Mouse (Mus musculus): ENCODE measurements around the gene Mbnl1. TPM values are rescaled to one million over a fixed set of nuclear protein-coding genes. Genes with fewer than 3 reads are reported as not detected.

Mbnl1 gene
- polyA plus RNA-seq, 1 experiment from 2014 or later = 127 TPM

GRCm38 (mm10) chr3:60580699-60581098, 108.1 kb downstream of the Mbnl1 start:
- no peaks in the 10 kb centered on the region for H3K36me3 ChIP-seq (ENCODE audit: insufficient read depth, low read length)
- no peak overlapping the region for H3K27ac ChIP-seq (ENCODE audit: low read length)
- no peak overlapping the region for H3K4me2 ChIP-seq (replicated peaks; ENCODE audit: low read depth, low read length)
- no peaks in the 10 kb centered on the region for H3K27me3 ChIP-seq (replicated peaks; ENCODE audit: insufficient read depth, low read length)
- H3K9ac ChIP-seq (replicated peaks; ENCODE audit: low read depth) = no peak overlapping the region
- 22% methylated on average over 5 of the region's 5 CpGs for WGBS
- ATAC-seq = no peak
- peaks cover 26% of the 10 kb centered on the region; the same call in 1 of the 2 replicates for H3K4me1 ChIP-seq (ENCODE audit: insufficient read depth, low read depth, low read length)
- peak; percentile 28 for DNase-seq (ENCODE audit: low spot score)
- H3K4me3 ChIP-seq (ENCODE audit: low read depth, low read length) = no peak overlapping the region
- TF ChIP-seq EP300 (IDR thresholded peaks at IDR 0.05) = no peak
- TF ChIP-seq CTCF (IDR thresholded peaks at IDR 0.05) = no peak
- H3K9me3 ChIP-seq (ENCODE audit: low read length) = no peaks in the 10 kb centered on the region

DNA sequence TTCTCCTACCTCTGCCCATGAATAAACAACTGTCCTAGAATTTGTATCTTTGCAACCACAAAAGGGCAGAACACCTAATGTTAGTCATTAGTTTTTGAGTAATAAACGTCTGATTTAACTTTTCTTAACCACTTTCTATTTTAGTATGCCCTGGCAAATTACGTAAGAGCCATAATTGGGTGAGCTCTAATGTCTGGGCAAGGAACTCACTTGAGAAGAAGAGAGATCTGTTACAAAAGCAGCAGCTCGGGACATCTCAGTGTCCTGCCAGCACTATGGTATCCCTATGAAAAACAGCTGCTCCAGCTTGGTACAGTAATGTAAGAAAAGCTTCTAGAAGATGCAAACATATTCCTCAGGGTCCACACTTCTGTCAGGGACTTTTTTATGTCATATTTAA, 109.5 kb downstream of the Mbnl1 start:
- Histone ChIP-seq H3K4me2 (replicated peaks; ENCODE audit: low read depth, low read length) (no peak overlapping the region; the same call in 1 of the 2 replicates), H3K9me3 (ENCODE audit: low read length) (no peaks in the 10 kb centered on the region), H3K9ac (replicated peaks; ENCODE audit: low read depth) (no peak overlapping the region), H3K4me1 (ENCODE audit: insufficient read depth, low read depth, low read length) (peaks cover 16% of the 10 kb centered on the region; the same call in 1 of the 2 replicates), H3K4me3 (ENCODE audit: low read depth, low read length) (no peak overlapping the region), H3K27ac (ENCODE audit: low read length) (no peak overlapping the region), H3K27me3 (replicated peaks; ENCODE audit: insufficient read depth, low read length) (no peaks in the 10 kb centered on the region), H3K36me3 (ENCODE audit: insufficient read depth, low read length) (no peaks in the 10 kb centered on the region)
- 25% methylated on average over 3 of the region's 3 CpGs for WGBS
- ATAC-seq (peak; percentile 43; the same call in 1 of the 2 replicates), DNase-seq (ENCODE audit: low spot score) (peak; percentile 52)
- TF ChIP-seq EP300 (IDR thresholded peaks at IDR 0.05) (no peak), CTCF (IDR thresholded peaks at IDR 0.05) (no peak)

DNA sequence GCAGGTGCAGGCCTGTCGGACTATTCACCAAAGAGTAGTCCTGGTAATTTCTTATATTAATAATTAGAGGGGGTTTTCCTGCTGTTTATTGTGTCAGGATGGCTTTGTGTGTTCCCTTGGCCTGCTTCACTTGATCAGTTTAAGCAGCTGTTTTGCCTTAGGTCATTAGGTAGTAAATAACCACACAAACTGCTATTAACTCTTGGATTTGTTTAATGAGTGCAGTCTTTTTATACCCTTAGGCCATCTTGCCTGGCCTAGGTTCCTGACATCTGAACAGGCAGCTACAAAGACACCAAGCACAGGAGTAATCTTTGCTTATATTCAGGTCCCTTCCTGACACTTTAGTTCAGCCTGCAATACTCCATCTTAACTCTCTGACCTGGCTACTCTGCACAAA, 110.0 kb downstream of the Mbnl1 start:
- DNase-seq (ENCODE audit: low spot score) = no peak
- no peaks in the 10 kb centered on the region for H3K9me3 ChIP-seq (ENCODE audit: low read length)
- 86% methylated on average over 1 of the region's 1 CpGs for WGBS
- 0 out of 2 replicates have a peak overlapping the region, but pooled peaks have one; percentile 26 for H3K27ac ChIP-seq (ENCODE audit: low read length)
- no peaks in the 10 kb centered on the region for H3K36me3 ChIP-seq (ENCODE audit: insufficient read depth, low read length)
- H3K4me3 ChIP-seq (ENCODE audit: low read depth, low read length) = no peak overlapping the region
- no peak overlapping the region for H3K4me2 ChIP-seq (replicated peaks; ENCODE audit: low read depth, low read length)
- H3K9ac ChIP-seq (replicated peaks; ENCODE audit: low read depth) = no peak overlapping the region
- peaks cover 16% of the 10 kb centered on the region; the same call in 1 of the 2 replicates for H3K4me1 ChIP-seq (ENCODE audit: insufficient read depth, low read depth, low read length)
- no peak for ATAC-seq
- H3K27me3 ChIP-seq (replicated peaks; ENCODE audit: insufficient read depth, low read length) = no peaks in the 10 kb centered on the region
- TF ChIP-seq CTCF (IDR thresholded peaks at IDR 0.05) = no peak
- TF ChIP-seq EP300 (IDR thresholded peaks at IDR 0.05) = no peak

GRCm38 (mm10) chr3:60584704-60585103, 112.1 kb downstream of the Mbnl1 start:
- Histone ChIP-seq H3K36me3 (ENCODE audit: insufficient read depth, low read length) (no peaks in the 10 kb centered on the region), H3K4me2 (replicated peaks; ENCODE audit: low read depth, low read length) (no peak overlapping the region), H3K27ac (ENCODE audit: low read length) (no peak overlapping the region), H3K27me3 (replicated peaks; ENCODE audit: insufficient read depth, low read length) (no peaks in the 10 kb centered on the region), H3K9me3 (ENCODE audit: low read length) (no peaks in the 10 kb centered on the region), H3K9ac (replicated peaks; ENCODE audit: low read depth) (no peak overlapping the region), H3K4me3 (ENCODE audit: low read depth, low read length) (no peak overlapping the region), H3K4me1 (ENCODE audit: insufficient read depth, low read depth, low read length) (peaks cover 16% of the 10 kb centered on the region; the same call in 1 of the 2 replicates)
- TF ChIP-seq CTCF (IDR thresholded peaks at IDR 0.05) = no peak
- TF ChIP-seq EP300 (IDR thresholded peaks at IDR 0.05) = no peak
- 88% methylated on average over 3 of the region's 3 CpGs for WGBS
- DNase-seq (ENCODE audit: low spot score) (no peak), ATAC-seq (no peak)

GRCm38 (mm10) chr3:60586046-60586445, 113.4 kb downstream of the Mbnl1 start:
- H3K9ac ChIP-seq (replicated peaks; ENCODE audit: low read depth) = no peak overlapping the region
- peak; percentile 56 for TF ChIP-seq CTCF (IDR thresholded peaks at IDR 0.05)
- TF ChIP-seq EP300 (IDR thresholded peaks at IDR 0.05) = no peak
- H3K4me1 ChIP-seq (ENCODE audit: insufficient read depth, low read depth, low read length) = peaks cover 10% of the 10 kb centered on the region; the same call in 1 of the 2 replicates
- no peak overlapping the region for H3K4me3 ChIP-seq (ENCODE audit: low read depth, low read length)
- H3K27ac ChIP-seq (ENCODE audit: low read length) = no peak overlapping the region
- H3K27me3 ChIP-seq (replicated peaks; ENCODE audit: insufficient read depth, low read length) = no peaks in the 10 kb centered on the region
- DNase-seq (ENCODE audit: low spot score) = no peak
- H3K9me3 ChIP-seq (ENCODE audit: low read length) = no peaks in the 10 kb centered on the region
- ATAC-seq = 0 out of 2 replicates have a peak, but pooled peaks have one; percentile 30
- no peaks in the 10 kb centered on the region for H3K36me3 ChIP-seq (ENCODE audit: insufficient read depth, low read length)
- 83% methylated on average over 3 of the region's 3 CpGs for WGBS
- no peak overlapping the region for H3K4me2 ChIP-seq (replicated peaks; ENCODE audit: low read depth, low read length)

DNA sequence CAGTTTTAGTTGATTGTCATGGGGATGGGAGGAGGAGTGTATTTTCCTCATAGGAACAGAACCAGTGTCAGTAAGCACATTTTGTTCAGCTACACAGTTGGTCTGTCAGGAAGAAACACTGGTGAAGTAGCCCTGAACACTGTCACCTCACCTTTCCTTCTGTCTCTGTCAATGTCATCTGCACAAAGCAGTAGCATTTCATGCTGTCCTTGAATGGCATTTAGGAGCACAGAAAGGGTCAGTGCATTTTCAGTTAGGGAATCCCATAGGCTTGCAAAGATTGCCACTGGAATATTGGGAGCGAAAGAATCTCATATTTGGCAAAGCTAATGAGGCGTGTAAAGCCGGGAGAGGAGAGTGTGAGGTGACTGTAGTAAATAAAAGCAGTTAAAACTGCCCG, 114.5 kb downstream of the Mbnl1 start:
- H3K4me3 ChIP-seq (ENCODE audit: low read depth, low read length) = no peak overlapping the region
- ATAC-seq = no peak
- 76% methylated on average over 4 of the region's 4 CpGs for WGBS
- TF ChIP-seq CTCF (IDR thresholded peaks at IDR 0.05) = no peak
- TF ChIP-seq EP300 (IDR thresholded peaks at IDR 0.05) = no peak
- H3K27me3 ChIP-seq (replicated peaks; ENCODE audit: insufficient read depth, low read length) = no peaks in the 10 kb centered on the region
- no peaks in the 10 kb centered on the region for H3K36me3 ChIP-seq (ENCODE audit: insufficient read depth, low read length)
- peaks cover 10% of the 10 kb centered on the region; the same call in 1 of the 2 replicates for H3K4me1 ChIP-seq (ENCODE audit: insufficient read depth, low read depth, low read length)
- no peak for DNase-seq (ENCODE audit: low spot score)
- H3K4me2 ChIP-seq (replicated peaks; ENCODE audit: low read depth, low read length) = no peak overlapping the region
- no peak overlapping the region for H3K9ac ChIP-seq (replicated peaks; ENCODE audit: low read depth)
- no peak overlapping the region for H3K27ac ChIP-seq (ENCODE audit: low read length)
- no peaks in the 10 kb centered on the region for H3K9me3 ChIP-seq (ENCODE audit: low read length)

DNA sequence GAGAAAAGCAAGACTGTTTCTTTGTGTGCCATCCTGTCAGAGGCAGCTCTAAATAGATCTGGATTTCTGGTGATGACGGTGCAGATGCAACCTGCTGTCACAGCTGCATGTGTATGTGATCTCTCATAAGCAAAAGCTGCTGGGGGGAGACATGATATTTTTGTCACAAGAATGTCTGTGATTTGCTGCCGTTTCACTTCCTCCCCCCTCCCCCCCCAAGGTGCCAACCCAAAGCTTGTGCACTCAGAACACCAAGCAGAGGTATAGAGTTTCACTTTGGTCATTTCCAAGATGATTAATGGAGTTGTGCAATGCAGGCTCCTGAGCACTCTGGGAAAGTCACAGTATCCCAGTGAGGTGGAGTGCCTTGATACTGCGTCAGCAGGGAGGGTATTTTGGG, 116.7 kb downstream of the Mbnl1 start:
- ATAC-seq = peak; percentile 55
- no peak overlapping the region for H3K27ac ChIP-seq (ENCODE audit: low read length)
- no peaks in the 10 kb centered on the region for H3K36me3 ChIP-seq (ENCODE audit: insufficient read depth, low read length)
- H3K4me2 ChIP-seq (replicated peaks; ENCODE audit: low read depth, low read length) = no peak overlapping the region
- no peak overlapping the region for H3K9ac ChIP-seq (replicated peaks; ENCODE audit: low read depth)
- TF ChIP-seq EP300 (IDR thresholded peaks at IDR 0.05) (no peak), CTCF (IDR thresholded peaks at IDR 0.05) (no peak)
- no peaks in the 10 kb centered on the region for H3K27me3 ChIP-seq (replicated peaks; ENCODE audit: insufficient read depth, low read length)
- DNase-seq (ENCODE audit: low spot score) = peak; percentile 51
- no peak overlapping the region for H3K4me3 ChIP-seq (ENCODE audit: low read depth, low read length)
- WGBS = 37% methylated on average over 3 of the region's 3 CpGs
- no peaks in the 10 kb centered on the region for H3K9me3 ChIP-seq (ENCODE audit: low read length)
- H3K4me1 ChIP-seq (ENCODE audit: insufficient read depth, low read depth, low read length) = peaks cover 7% of the 10 kb centered on the region
